Mouse (Mus musculus) yolk sac, embryonic 10.5 days (tissue): ENCODE results near the gene Gm49366.
"Not testable (repeated sequence)": the region's sequence is repeated elsewhere in the genome, so short reads cannot be mapped to it uniquely, and the experiment has no call there.

Source experiments
- DNase-seq: peaks from one replicate; pipeline ENCODE4 v3.0.0-alpha.2; 2017; ENCODE audit warnings: low spot score

Gene Gm49366

GRCm38 (mm10) chr12:84032854-84033253 lies 5.9 kb upstream of the Gm49366 start:
- no peak for DNase-seq

- not testable (repeated sequence) for DNase-seq
Observed at GRCm38 (mm10) chr12:84033302-84033701, 5.4 kb upstream of the Gm49366 start.

GRCm38 (mm10) chr12:84034108-84034507 lies 4.6 kb upstream of the Gm49366 start:
- DNase-seq = no peak

- DNase-seq = peak; percentile 82
Observed at GRCm38 (mm10) chr12:84038241-84038640, 494 bp upstream of the Gm49366 start, which contains the start of gene Acot4. TSS of gene Acot4 (plus strand) at chr12:84038379.

- DNase-seq = peak; percentile 79
Observed at GRCm38 (mm10) chr12:84042248-84042647, 3.5 kb downstream of the Gm49366 start.

GRCm38 (mm10) chr12:84044045-84044444 lies 5.3 kb downstream of the Gm49366 start:
- no peak for DNase-seq

GRCm38 (mm10) chr12:84046906-84047305 lies 8.2 kb downstream of the Gm49366 start:
- DNase-seq = no peak

- DNase-seq = not testable (repeated sequence)
Observed at GRCm38 (mm10) chr12:84050744-84051143, 12.0 kb downstream of the Gm49366 start.

- no peak for DNase-seq
Observed at GRCm38 (mm10) chr12:84051937-84052474, 13.3 kb downstream of the Gm49366 start, which contains the start of gene Acot3. TSS of gene Acot3 (plus strand) at chr12:84052144.

- DNase-seq = no peak
Observed at GRCm38 (mm10) chr12:84052609-84053008, 13.9 kb downstream of the Gm49366 start.

GRCm38 (mm10) chr12:84053173-84053572 lies 14.4 kb downstream of the Gm49366 start:
- peak; percentile 49 for DNase-seq

- peak; percentile 51 for DNase-seq
Observed at GRCm38 (mm10) chr12:84053679-84054391, 15.1 kb downstream of the Gm49366 start.

- DNase-seq = no peak
Observed at GRCm38 (mm10) chr12:84060946-84061345, 22.2 kb downstream of the Gm49366 start.

- no peak for DNase-seq
Observed at GRCm38 (mm10) chr12:84062336-84062735, 23.6 kb downstream of the Gm49366 start.

- DNase-seq = no peak
Observed at GRCm38 (mm10) chr12:84063228-84063627, 24.5 kb downstream of the Gm49366 start.

- no peak for DNase-seq
Observed at GRCm38 (mm10) chr12:84063833-84064232, 25.1 kb downstream of the Gm49366 start.

- no peak for DNase-seq
Observed at GRCm38 (mm10) chr12:84064621-84065020, 25.9 kb downstream of the Gm49366 start.

GRCm38 (mm10) chr12:84067752-84068151 lies 29.0 kb downstream of the Gm49366 start:
- DNase-seq = no peak

GRCm38 (mm10) chr12:84068296-84068695 lies 29.6 kb downstream of the Gm49366 start:
- DNase-seq = no peak

- no peak for DNase-seq
Observed at GRCm38 (mm10) chr12:84068986-84069385, 30.3 kb downstream of the Gm49366 start, which contains the start of gene Acot5. TSS of gene Acot5 (plus strand) at chr12:84069325.

GRCm38 (mm10) chr12:84069582-84069981 lies 30.8 kb downstream of the Gm49366 start:
- not testable (repeated sequence) for DNase-seq

- no peak for DNase-seq
Observed at GRCm38 (mm10) chr12:84071696-84072095, 33.0 kb downstream of the Gm49366 start.

- DNase-seq = no peak
Observed at GRCm38 (mm10) chr12:84077371-84077990, 38.7 kb downstream of the Gm49366 start.
